Mouse (Mus musculus) forebrain, embryonic 16.5 days (tissue): ENCODE data around the gene Cyp2c66. TPM values are rescaled to one million over a fixed set of nuclear protein-coding genes. Genes with fewer than 3 reads are reported as not detected.
"Not testable (repeated sequence)": the region's sequence is repeated elsewhere in the genome, so short reads cannot be mapped to it uniquely, and the experiment has no call there.

Source experiments
- ATAC-seq: fragments of 200-750 bp; cut with Nextera tagmentation; 2 replicates; pipeline ENCODE4 v1.8.0; 2017; ENCODE audit warnings: mild to moderate bottlenecking, moderate library complexity
- H3K27ac ChIP-seq: fragments of 300-500 bp; sonication (generic); 2 replicates; pipeline ENCODE4 v1.5.1; 2014; ENCODE audit warnings: low read length, control low read depth
- H3K27me3 ChIP-seq: fragments of 300-500 bp; sonication (generic); replicated peaks from 2 replicates; pipeline ENCODE4 v1.6.1; 2014; ENCODE audit warnings: low read length; ENCODE audit not compliant: control insufficient read depth, insufficient read depth
- H3K36me3 ChIP-seq: fragments of 300-500 bp; sonication (generic); 2 replicates; pipeline ENCODE4 v1.6.1; 2014; ENCODE audit not compliant: control insufficient read depth, insufficient read depth
- H3K4me1 ChIP-seq: fragments of 300-500 bp; sonication (generic); replicated peaks from 2 replicates; pipeline ENCODE4 v1.6.1; 2014; ENCODE audit warnings: low read length; ENCODE audit not compliant: control insufficient read depth, insufficient read depth
- H3K4me2 ChIP-seq: fragments of 300-500 bp; sonication (generic); 2 replicates; pipeline ENCODE4 v1.6.1; 2014; ENCODE audit warnings: mild to moderate bottlenecking, low read length, control low read depth
- H3K4me3 ChIP-seq: fragments of 300-500 bp; sonication (generic); replicated peaks from 2 replicates; pipeline ENCODE4 v1.5.1; 2014; ENCODE audit warnings: mild to moderate bottlenecking, low read length, control low read depth
- H3K9ac ChIP-seq: fragments of 300-500 bp; sonication (generic); replicated peaks from 2 replicates; pipeline ENCODE4 v1.6.1; 2014; ENCODE audit warnings: low read depth, low read length, control low read depth
- H3K9me3 ChIP-seq: fragments of 300-500 bp; sonication (generic); 2 replicates; pipeline ENCODE4 v1.6.1; 2016; ENCODE audit warnings: low read length; ENCODE audit not compliant: control insufficient read depth
- WGBS: fragments of 180-500 bp; shearing (Covaris S2); extraction: QIAGEN DNeasy Blood & Tissue Kit; methylation state at CpG from one replicate; pipeline ENCODE4 v1.1.7; 2014; 5-methylcytosine and 5-hydroxymethylcytosine counted together
- polyA plus RNA-seq: library from polyadenylated mRNA; unstranded; fragments of >200 nt; fragmentation: Nextera tagmentation; extraction: Ambion mirVana; gene quantifications from 2 replicates; pipeline ENCODE4 v1.2.1, GENCODE M21; 2015

The Cyp2c66 gene
- polyA plus RNA-seq = not detected in 2 replicates

- ATAC-seq = no peak
- Histone ChIP-seq H3K4me1 (no peaks in the 10 kb centered on the region), H3K4me3 (no peak within 1 kb of the TSS), H3K27ac (no peak within 1 kb of the TSS), H3K27me3 (no peaks in the 10 kb centered on the region), H3K9ac (no peak within 1 kb of the TSS), H3K36me3 (no peaks in the 10 kb centered on the region), H3K4me2 (no peak within 1 kb of the TSS), H3K9me3 (no peaks in the 10 kb centered on the region)
- 84% methylated on average over 1 of the region's 1 CpGs for WGBS
These were observed at the start of gene Cyp2c66 for GRCm38 (mm10) chr19:39113644-39114043. Gene Cyp2c66 (plus strand): TSS chr19:39113898.

- not testable (repeated sequence) for H3K27ac ChIP-seq, H3K9me3 ChIP-seq, H3K36me3 ChIP-seq, H3K4me3 ChIP-seq, H3K4me2 ChIP-seq, ATAC-seq, H3K4me1 ChIP-seq, H3K27me3 ChIP-seq, H3K9ac ChIP-seq
- 77% methylated on average over 2 of the region's 2 CpGs for WGBS
These were observed 14.9 kb upstream of the Cyp2c66 start for GRCm38 (mm10) chr19:39098779-39099178.

- not testable (repeated sequence) for H3K4me1 ChIP-seq, H3K36me3 ChIP-seq, H3K9ac ChIP-seq, H3K27ac ChIP-seq, ATAC-seq, H3K9me3 ChIP-seq, H3K4me3 ChIP-seq, H3K27me3 ChIP-seq, H3K4me2 ChIP-seq
- WGBS = 86% methylated on average over 19 of the region's 19 CpGs
These were observed 43.1 kb downstream of the Cyp2c66 start for GRCm38 (mm10) chr19:39156836-39157235.

Other genes with a start within 250 kb of the Cyp2c66 start
- gene Hells, start 183.0 kb upstream of the Cyp2c66 start, polyA plus RNA-seq = 18.1 and 20.4 TPM in 2 replicates
- gene Cyp2c55, start 106.9 kb upstream of the Cyp2c66 start, polyA plus RNA-seq = not detected in 2 replicates
- not detected in 2 replicates for gene Cyp2c65, start 52.9 kb upstream of the Cyp2c66 start, polyA plus RNA-seq
- gene Cyp2c29, start 155.5 kb downstream of the Cyp2c66 start, polyA plus RNA-seq = not detected in 2 replicates